Mouse (Mus musculus) right cerebral cortex, postnatal 14 days (tissue): ENCODE results near the gene Macrod1.

ENCODE experiments used
- DNase-seq: peaks from one replicate; pipeline ENCODE4 v3.0.0; 2022

Macrod1 gene

DNA sequence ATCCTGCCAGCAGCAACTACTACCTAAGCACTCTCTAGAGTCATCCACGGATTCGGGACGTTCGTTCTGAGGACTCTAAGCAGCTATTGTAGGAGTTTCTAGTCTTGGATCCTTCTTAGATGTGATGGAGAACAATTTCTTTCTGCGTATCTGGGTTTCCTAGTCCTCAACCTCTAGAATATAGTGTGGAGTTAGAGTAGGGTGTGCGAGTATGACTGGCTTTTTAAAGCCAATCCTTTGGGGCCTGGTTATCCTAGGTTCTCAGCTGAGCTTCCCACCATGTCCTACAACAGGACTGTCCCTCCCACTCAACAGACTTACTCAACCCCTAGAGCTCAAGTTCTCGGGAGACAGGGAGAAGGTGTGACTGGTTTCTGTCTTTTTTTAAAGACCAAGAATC is 148.7 kb downstream of the Macrod1 start:
- DNase-seq: no peak

DNA sequence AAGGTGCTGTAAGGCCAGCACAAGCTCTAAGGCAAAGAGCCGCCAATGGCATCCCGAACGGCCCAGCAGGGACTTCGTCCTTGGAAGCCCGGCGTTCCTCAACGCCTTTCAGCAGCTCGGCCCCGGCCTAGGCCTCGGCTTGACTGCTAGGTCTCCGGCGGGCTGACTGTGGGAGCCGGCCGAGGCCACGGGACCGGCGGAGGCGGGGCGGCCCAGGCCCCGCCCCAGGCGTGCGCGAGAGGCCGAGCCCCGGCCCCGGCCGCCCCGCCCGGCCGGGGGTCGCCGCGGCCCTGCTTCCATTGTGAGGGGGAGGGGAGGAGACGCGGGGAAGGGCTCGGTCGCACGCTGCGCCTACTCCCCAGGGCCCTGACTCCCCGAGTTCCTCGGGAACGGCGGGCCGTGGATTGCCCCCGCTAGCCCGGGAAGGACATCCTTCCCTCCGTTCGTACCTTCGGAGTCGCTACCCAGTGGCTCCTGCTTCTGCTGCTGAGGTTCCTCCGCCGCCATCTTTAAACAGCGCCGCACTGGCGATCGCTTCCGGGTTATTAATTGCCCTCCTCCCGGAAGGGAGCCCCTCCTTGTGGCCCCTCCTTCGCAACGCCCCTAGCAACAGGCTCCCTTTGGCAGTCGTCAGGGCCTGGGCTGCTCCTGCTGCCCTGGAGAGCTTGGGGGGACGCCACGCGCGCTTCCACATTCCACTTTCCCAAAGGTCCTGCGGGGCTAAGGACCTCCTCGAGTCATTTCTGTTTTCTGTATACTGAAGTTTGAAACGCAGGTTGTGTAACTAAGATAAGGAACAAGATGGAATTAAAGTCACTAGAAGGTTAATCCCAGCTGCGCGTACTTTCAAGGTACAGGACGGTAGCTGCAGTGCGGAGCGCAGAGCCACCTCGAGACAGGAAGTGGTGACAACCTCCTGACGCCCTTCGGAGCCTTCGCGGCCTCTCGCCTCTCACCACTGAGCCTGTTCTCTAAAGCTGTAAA is 149.4 kb downstream of the Macrod1 start, which contains the start of gene Otub1:
Gene Otub1, minus strand, starts transcription at position 564 of the 984 bp plus-strand sequence.
- DNase-seq: peak; percentile 88

DNA sequence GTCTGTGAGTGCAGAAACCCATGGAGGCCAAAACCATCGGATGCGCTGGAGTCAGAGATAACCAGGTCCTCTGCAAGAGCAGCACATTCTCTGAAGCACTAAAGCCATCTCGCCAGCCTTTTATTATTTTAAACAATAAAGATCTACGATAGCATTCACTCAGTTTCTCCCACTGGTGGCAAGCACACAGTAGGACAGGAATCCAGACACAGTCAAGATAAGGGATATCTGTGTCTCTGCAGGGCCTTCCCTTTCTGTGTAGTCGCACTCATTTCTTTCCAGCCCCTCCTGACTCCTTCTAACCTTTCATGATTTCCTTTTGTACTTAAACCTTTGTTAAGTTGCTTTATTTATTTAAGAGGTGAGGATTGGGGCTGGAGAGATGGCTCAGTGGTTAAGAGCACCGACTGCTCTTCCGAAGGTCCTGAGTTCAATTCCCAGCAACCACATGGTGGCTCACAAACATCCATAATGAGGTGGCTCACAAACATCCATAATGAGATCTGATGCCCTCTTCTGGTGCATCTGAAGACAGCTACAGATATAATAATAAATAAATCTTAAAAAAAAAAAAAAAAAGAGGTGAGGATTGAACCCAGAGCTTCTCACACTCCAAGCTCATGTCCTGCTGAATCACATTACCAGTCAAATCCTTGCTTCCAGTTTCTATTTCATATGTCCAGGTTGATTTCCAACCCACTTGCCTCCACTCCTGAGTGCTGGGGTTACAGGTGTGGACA is 153.5 kb downstream of the Macrod1 start:
- no peak for DNase-seq

DNA sequence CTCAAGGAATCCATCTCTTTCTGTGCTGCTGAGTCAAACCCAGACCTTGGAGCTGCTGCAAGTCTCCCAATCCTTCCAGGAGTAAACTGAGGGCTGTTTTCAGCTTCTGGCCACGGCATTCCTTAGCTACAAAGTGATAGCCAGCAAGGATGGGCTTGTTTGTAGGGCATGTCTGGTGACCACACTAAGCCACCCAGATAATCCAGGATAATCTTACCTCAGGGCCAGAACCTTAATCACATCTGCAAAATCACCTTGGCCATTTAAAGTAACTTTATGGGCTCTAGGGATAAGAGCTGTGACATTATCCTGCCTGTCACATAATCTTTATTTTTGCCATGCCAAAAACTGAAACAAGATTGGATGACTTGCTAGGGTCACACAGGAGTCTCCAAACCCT is 155.6 kb downstream of the Macrod1 start:
- no peak for DNase-seq

DNA sequence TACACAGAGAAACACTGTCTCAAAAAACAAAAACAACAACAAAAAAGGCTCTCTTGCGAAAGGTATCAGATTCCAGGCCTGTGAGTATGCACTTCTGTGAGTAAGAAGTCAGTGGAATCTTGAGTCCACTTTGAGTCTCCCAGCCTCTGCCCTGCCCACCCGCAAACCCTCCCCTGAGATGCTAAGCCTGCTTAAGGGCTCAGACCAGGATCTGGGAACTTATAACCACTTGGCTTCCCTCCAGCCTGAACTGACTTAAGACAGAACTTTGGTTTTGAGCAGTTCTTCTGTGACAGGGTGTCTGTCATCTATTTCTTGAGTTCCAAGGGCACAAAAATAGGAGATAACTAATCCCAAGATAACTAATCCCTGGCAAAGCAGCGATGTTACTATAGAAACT is 156.4 kb downstream of the Macrod1 start:
- DNase-seq: no peak

DNA sequence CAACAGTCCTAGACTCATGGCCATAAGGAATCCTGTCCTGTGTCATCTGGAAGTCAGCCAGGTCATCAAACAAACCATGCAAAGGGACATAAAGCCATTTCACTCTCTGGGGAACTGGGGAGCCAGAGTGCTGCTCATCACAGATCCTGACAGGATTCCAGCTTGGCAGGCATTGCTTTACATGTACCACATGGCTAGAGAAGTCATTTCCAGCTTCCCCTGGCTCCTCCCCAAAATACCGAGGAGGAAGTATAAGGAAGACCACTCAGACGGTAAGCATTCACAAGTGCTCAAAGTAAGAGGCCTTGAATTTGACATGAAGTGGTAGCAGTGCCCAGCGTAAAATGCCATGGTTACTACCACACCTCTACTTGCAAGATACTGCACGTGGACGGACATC is 157.9 kb downstream of the Macrod1 start:
- no peak for DNase-seq

DNA sequence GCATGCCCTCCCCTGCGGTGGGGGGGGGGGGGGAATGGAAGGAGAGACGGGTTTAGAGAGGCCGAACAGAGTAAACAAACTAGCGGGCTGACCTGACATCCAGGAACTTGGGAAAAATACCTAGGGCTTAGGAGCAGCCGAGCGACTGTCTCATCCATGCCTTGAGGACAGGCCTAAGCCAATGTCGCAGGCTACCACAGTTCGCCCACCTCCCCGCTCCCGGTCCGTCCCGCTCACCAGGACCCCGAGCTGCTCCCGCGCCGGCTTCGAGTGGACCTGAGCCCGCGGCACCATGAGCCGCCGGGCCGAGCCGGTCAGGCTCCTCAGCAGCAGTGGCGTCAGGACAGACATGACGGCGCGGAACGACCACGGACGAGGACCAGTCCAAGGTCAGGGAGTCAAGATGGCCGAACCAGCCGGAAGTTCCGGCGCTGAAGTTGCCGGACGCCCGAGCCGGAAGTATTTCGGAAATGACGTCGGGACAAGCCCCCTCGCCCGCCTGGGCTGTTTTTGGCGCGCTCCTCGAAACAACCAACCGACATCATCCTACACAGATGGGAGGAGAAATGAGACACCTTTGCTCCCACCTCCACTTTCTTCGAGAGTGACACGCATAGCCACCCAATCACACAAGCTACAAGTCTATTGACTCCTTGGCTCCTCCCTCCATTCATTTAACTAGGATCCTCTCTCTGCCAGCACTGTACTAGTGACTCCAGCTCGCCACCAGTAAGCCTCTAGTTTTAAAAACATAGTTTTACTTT is 160.7 kb downstream of the Macrod1 start, which contains the start of gene Cox8a:
Gene Cox8a, minus strand, starts transcription at position 455 of the 764 bp plus-strand sequence.
- DNase-seq: peak; percentile 92

DNA sequence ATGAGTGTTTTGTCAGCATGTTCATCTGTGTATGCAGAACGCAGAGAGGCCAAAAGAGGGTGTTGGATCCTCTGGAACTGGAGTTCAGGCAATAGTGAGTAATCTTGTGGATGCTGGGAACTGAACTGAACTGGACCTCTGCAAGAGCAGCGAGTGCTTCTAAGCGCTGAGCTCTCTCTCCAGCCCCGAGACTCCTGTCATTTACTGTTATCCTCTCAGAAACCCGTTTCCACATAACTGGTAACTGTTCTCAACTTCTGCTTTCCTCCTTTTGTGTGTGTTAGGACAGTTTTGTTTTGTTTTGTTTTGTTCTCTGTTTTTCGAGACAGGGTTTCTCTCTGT is 161.3 kb downstream of the Macrod1 start:
- DNase-seq: no peak

DNA sequence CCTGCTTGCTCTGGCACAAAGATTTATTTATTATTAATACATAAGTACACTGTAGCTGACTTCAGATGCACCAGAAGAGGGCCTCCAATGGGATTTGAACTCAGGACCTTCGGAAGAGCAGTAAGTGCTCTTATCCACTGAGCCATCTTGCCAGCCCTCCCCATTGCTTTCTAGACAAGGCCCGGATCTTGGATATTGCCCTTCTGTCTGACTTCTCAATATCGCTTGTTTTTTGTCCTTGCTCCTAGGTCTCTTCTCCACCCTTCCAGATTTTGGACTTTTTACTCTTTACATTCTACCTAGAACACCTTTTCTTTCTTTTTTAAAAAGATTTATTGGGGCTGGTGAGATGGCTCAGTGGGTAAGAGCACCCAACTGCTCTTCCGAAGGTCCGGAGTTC is 162.1 kb downstream of the Macrod1 start:
- no peak for DNase-seq

DNA sequence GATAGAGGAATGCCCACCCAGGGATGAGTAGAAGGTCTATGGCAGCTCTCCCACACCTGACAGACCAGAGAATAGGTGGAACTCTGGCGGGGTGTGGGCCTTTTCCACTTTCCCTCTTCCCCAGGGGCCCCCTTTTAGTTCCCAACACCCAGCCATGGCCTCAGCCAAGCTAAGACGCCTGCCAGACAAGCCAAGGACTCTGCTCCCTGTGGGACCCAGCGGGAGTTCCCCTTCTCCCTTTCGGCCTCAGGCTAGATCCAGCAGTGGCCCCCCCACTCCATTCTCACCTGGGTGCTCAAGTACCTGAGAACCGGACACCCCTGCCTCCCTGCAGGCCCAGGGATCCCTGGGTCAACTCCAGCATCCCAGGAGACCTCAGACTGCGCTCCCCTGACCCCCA is 165.6 kb downstream of the Macrod1 start:
- no peak for DNase-seq

DNA sequence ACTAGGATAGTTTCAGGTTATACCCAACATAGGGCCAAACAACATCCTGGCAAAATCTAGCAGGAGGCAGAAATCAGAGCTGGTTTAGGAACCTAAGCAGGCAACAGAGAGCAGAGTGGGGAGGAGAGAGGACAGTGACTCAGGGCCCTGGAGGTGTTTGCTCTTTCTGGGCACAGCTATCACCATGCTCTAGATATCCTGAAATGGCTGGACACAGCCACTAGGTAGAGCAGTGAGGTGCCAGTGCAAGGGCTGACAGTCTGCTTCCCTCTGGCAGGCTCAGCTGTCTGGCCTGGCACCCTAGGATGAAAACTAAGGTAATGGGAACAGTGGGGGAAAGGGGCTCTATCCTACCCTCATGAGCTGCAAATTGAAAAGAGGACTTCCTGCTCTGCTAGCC is 166.9 kb downstream of the Macrod1 start:
- no peak for DNase-seq

DNA sequence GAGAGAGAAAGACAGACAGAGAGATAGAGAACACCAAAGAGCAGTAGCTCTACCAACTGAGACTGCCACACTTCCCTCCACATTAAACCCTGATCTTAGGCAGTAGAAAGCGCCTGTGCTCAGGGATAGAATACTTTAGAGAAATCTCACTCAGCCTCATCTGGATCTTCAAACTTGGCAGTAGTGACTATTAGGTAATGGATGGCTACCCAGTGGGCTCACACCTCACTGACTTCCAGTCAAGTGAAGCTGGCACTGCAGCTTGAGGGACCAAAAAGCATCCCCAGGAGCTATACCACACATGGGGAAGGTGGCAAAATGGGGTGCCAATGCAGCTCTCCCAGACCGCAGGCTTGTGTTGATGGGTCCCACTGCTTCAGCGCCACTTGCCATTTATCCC is 167.6 kb downstream of the Macrod1 start:
- no peak for DNase-seq

DNA sequence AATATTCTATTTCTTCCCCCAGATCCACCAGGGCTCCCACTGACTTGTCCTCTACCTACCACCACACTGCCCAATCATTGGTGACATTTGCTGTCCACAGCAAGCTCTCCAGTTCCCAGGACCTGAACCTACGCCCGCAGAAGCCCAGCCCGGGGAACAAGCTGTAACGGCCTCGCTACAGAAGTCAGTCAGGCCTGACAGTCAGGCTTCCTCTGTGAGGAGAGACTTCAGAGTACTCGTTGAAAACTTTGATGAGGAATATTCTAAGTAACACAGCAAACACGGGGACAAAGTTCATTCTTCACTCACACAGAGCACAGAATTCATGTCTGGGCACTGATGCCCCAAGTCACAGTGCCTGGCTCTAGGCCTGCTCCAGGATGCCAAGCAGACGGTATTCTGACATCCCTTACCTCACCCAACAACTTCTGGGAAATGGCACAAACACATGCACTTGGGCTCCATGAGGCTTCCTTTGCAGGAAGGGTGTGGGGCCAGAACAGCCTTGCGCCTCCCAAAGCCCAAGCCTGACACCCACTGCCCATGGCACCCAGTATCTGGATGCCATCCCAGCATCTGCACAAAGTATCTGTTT is 168.6 kb downstream of the Macrod1 start:
- DNase-seq: no peak

DNA sequence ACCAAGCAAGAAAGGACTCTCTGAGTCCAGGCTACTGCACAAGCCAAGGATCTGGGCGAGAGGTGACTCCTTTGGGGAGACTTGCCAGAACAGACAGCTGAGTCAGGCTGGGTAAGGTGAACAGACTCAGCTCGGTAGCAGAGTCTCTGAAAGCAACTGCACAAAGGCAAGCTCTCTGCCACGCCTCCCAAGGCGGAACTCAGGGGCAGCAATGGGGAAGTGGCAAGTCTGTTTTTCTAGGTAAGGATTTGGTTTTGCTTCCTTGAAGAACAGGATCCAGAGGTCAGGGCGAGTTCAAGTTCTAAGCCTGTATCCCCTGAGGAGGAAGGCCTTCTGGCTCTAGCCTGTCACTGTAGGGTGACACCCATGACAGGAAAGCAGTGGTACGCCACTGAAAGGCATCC is 169.9 kb downstream of the Macrod1 start:
- no peak for DNase-seq

DNA sequence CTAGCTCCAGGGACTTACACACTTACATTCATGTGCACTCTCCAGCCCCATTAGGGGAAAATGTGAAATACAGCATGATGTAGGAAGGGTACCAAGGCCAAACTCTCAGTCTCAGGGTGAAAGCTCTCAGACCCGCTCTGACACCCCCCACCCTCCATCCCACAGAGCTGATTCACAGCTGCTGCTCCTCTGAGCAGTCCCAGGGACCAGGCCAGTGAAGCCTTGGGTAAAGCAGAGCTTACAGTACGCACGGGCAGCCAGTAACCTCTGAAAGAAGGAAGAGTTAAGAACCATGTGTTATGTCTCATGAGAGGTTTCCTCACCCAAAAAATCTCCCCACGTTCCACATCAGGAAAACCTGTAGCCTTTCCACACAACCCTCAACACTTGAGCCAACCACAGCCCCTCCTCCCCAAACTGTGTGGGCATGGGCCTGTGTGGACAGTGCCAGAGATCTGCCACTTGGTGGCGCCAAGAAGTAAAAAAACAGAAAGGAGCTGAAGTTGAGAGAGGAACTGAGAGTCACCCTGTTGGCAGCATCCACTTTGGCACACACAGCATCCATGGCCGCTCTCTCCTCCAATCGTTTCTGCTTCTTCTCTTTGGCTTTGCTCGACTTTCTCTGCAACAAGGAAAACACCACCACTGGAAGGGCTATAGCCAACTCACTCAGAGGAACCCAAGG is 178.1 kb downstream of the Macrod1 start:
- DNase-seq: peak; percentile 75

DNA sequence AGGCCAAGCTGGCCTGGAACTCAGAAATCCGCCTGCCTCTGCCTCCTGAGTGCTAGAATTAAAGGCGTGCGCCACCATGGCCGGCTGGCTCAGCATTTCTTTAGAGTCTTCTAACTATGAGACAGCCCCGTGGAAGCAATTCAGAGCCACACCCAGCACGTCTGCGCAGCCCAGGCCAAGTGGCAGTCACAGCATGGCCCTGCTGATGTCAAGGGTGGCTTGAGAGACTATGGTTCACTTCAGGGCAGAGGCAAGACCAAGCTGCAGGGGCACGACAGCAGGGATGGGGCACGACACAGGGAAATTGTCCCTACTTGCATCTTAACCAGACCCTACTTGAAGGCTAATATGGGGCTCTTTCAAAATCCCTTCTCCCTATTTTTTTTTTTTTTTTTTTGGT is 178.9 kb downstream of the Macrod1 start:
- DNase-seq: no peak

DNA sequence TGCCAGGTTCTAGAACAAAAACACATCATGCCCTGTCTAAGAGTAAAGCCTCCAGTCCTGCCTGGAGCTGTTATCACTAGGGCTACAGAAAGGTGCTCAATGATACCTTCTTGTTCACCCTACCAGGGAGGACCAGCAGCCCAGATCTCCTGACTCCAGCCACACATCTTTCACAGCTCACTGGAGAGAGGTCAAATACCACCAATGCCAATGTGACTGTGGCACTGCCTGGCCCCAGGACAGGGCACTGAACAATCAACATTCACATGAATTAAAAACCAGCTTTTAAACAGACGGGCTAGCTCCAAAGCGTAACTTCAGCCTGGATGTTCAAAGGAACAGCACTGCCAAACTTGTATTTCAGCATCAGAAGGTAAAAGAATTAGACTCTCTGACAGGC is 179.4 kb downstream of the Macrod1 start:
- no peak for DNase-seq

DNA sequence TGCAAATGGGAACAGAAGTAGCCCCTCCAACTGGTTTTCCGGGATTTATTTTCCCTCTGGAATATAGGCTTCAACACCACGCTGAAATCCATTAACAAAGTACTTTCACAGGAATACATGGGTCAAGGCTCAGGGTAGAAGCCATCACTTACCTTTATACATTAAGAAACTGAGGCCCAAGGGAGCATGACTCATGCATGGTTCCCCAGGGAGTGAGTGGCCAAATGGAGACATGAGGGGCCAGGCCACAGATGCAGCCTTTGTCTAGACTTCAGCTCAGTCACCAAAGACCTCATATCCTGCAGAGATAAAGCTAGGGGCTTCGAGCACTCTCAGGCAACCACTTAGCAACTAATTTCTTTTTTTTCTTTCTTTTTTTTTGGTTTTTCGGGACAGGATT is 180.1 kb downstream of the Macrod1 start:
- no peak for DNase-seq

DNA sequence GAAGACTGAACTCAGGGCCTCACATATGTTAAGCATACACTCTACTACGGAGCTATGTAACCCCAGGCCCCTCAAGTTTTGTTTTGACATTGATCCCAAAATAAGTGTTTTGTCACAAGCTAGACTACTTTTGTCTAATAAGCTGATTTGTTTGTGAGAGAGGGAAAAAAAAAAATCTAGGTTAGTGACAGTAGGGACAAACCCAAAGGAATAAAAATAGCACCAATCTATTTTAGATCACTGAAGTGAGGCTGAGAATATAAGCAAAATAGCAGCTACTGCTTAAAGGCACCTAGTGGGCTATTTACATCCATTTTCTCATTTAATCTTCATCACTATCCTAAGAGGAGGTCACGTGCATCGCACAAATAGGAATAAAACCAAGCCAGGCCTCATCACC is 183.0 kb downstream of the Macrod1 start:
- no peak for DNase-seq

DNA sequence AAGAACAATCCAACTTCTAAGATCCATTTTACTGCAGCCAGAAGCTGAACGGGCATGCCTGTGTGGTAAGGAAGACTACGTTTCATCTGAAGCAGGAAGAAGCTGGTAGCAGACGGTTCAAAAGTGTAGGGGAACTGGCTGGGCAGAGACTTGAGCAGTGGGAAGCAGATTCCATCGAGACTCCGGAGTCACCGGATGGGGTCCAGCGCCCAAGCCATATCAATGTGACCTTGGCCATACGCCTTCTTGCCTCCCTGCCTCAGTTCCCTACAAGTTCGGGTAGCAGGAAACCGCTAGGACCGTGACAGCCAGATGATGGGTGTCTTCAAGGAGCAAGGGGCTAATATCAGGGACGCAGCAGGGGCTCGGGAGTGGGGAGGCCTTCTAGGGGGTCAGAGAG is 183.7 kb downstream of the Macrod1 start:
- no peak for DNase-seq

DNA sequence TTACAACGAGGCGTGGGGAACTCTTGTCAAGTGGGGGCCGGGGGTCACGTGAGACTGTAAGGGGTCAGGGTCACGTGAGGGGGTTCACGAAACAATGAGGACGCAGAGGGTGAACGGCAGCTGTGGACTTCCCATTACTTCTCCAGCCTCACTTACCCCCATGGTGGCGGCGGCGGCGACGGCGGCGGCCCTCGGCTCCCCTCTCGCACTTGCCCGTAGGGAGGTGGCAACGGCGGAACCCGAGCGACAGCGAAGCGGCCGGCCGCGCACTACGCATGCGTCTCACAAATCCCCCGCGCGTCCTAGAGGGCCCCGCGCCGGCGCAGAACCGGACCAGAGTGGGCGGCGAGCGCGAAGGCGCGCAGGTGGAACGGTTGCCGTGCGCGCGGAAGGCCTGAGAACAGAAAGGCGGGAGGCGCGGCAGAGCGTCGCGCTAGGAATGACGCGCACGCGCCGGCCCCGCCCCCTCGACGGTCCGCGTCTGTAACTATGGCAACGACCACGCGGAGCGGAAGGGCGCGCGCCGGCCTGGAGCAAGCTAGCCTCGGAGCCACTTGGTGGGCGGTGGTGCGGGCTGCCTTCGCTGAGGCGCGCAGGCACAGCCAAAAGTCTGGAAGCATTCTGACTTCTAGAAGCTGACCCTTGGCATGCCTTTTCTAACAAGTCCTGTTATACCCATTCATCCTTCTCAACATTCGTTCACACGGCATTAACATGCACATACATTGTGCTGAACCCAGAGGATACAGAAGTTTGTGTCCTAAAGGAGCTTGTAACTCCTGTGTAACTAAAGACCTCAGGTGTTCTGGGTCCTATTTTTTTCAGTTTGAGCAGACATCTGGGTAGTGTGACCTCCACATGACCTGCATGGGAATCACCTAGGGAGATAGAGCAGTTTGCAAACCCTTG is 184.4 kb downstream of the Macrod1 start, which contains the start of gene Naa40:
Gene Naa40, minus strand, starts transcription at position 402 of the 909 bp plus-strand sequence.
- peak; percentile 95 for DNase-seq
